Mouse (Mus musculus): ENCODE measurements around the gene Gde1.

DNA sequence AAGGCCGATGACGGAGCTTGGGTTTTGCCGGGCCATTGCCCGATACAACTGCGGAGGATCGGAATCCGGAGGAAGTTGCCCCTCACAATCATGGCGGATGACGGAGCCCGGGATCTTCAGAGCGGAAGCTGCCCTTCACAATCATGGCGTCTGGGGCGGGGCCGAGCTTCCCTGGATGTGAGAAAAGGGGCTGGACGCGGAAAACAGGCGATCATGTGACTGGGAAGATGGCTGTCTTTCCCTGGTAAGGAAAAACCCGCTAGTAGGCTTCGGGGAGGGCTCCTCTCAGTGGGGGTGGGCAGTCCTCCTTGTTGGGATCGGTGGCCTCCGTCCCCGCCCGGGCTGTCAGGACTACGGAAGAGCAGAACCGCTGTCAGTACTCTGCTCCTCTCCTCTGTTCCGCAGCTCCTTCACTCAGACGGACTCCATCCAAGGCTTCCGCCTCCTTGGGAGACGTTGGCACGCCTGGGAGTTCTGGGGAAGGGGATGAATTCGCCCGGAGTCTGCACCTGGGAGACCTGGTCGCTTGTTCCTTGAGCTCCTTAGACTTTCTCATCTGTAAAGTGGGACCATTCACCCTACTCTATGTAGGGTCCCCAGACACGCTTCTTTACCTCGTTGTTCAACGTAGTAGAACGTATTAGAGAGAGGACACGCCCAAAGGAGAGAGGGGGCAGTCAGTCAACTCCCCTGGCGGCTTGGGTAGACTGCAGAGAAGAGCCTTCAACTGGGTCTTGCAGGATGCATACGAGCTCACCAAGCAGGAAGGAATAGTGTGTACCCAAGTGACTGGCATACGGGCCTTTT lies 35.2 kb upstream of the Gde1 start:
- no peak for TF ChIP-seq CTCF (IDR thresholded peaks at IDR 0.05; ENCODE audit: control insufficient read depth, insufficient read depth, low read length)
- TF ChIP-seq POLR2A (IDR thresholded peaks at IDR 0.05; ENCODE audit: borderline replicate concordance, control insufficient read depth, low read depth, low read length), result 0 out of 2 replicates have a peak, but pooled peaks have one; percentile 18

Measured in bone marrow, adult 2 months (tissue).